Mouse (Mus musculus) cortical plate, adult 2 months (tissue): ENCODE results near the gene Fbxo47.

Experiments
- CTCF ChIP-seq: fragments of 200-500 bp; IDR thresholded peaks from 2 replicates; pipeline ENCODE4 v1.5.1; 2011; ENCODE audit warnings: mild to moderate bottlenecking, control low read depth, low read length; ENCODE audit not compliant: insufficient read depth; ENCODE audit errors: extremely low read depth
- POLR2A ChIP-seq: fragments of 200-500 bp; IDR thresholded peaks from 2 replicates; pipeline ENCODE4 v1.6.1; 2011; ENCODE audit warnings: mild to moderate bottlenecking, low read length, control low read depth; ENCODE audit not compliant: insufficient read depth; ENCODE audit errors: extremely low read depth

DNA sequence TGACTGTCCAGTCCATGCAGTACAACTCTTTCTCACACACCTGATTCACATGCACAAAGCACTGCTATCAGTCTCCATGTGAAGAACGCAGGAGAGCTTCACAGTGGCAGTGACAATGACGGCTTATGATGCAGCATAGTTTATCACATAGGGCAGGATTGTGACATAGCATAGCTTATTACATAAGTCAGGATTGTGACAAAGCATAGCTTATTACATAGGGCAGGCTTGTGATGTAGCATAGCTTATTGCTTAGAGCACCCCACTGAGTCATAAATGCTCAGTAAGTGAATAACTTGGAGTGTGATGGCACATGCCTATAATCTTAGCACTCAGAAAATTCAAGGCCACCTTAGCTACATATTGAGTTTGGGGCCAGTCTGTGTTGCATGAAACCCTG is 28.5 kb downstream of the Fbxo47 start:
- TF ChIP-seq CTCF (no peak), POLR2A (no peak)
